Mouse (Mus musculus): ENCODE results near the gene Rp9. TPM values are rescaled to one million over a fixed set of nuclear protein-coding genes. Genes with fewer than 3 reads are reported as not detected.
A peak's percentile ranks its signal among the peaks of the same experiment; 100 is the strongest.

Rp9 gene
- polyA plus RNA-seq, 2 experiments, result 32.5 to 34.1 TPM

DNA sequence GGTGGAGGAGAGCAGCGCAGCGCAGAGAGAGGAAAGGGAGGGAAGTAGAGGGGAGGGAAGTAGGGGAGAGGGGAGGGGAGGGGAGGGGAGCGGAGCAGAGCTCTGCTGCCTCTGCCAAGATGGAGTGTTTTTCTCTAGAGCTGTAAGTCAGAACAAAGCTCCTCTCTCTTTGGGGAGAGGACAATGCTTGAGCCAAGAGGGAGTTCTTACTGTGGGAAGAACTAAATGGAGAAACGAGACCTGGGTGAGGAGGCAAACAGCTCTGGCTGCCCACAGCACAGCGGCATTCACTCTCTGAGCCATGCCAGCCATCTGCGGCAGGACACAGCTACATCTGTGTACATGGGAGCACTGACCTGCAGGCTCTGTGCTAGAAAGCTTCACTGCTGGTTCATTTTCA, 101.5 kb downstream of the Rp9 start:
- DNase-seq (ENCODE audit: low read depth in 3 of 3, low spot score in 3 of 3) (no peak), ATAC-seq (ENCODE audit: insufficient read depth) (no peak)
- no peak overlapping the region for H3K27ac ChIP-seq
- H3K4me3 ChIP-seq (ENCODE audit: insufficient read depth in 1 of 2, low read depth in 2 of 2, low read length in 2 of 2), result no peak overlapping the region
- H3K36me3 ChIP-seq (replicated peaks; ENCODE audit: control insufficient read depth, insufficient read depth, low read depth), result peaks cover 95% of the 10 kb centered on the region
- no peak overlapping the region for H3K4me2 ChIP-seq (ENCODE audit: low read depth)
- H3K4me1 ChIP-seq (replicated peaks; ENCODE audit: control insufficient read depth in 2 of 2, insufficient read depth in 2 of 2, low read length in 1 of 2), result no peaks in the 10 kb centered on the region
- WGBS (ENCODE audit: insufficient replicate concordance), result 84% methylated on average over 6 of the region's 6 CpGs
- H3K9me3 ChIP-seq (ENCODE audit: control insufficient read depth, low read length), result no peaks in the 10 kb centered on the region
- no peak overlapping the region for H3K9ac ChIP-seq (replicated peaks)
- no peaks in the 10 kb centered on the region for H3K27me3 ChIP-seq (ENCODE audit: control insufficient read depth, insufficient read depth, low read length)
- no peak for TF ChIP-seq EP300 (IDR thresholded peaks at IDR 0.05; ENCODE audit: low read depth)
- TF ChIP-seq CTCF (IDR thresholded peaks at IDR 0.05; ENCODE audit: low read depth), result no peak

DNA sequence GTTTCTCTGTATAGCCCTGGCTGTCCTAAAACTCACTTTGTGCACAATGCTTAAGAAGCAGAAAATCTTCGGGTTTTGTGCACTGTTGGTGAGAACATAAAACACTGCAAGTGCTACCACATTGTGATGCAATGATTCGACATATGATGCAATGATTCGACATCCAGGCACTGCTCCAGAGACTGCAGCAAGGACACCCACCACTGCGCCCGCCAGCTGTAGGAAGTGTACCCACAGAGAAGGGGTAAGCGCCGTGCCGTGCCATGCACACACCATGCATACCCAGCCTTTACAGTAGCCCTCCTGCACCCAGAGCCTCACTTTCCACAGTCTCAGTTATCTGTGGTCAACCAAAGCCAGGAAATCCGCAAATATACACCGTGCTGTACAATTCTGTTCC, 102.9 kb downstream of the Rp9 start:
- Histone ChIP-seq H3K27me3 (ENCODE audit: control insufficient read depth, insufficient read depth, low read length) (no peaks in the 10 kb centered on the region), H3K36me3 (replicated peaks; ENCODE audit: control insufficient read depth, insufficient read depth, low read depth) (peaks cover 95% of the 10 kb centered on the region), H3K27ac (no peak overlapping the region), H3K9me3 (ENCODE audit: control insufficient read depth, low read length) (no peaks in the 10 kb centered on the region), H3K4me2 (ENCODE audit: low read depth) (no peak overlapping the region), H3K4me3 (ENCODE audit: insufficient read depth in 1 of 2, low read depth in 2 of 2, low read length in 2 of 2) (no peak overlapping the region), H3K4me1 (replicated peaks; ENCODE audit: control insufficient read depth in 2 of 2, insufficient read depth in 2 of 2, low read length in 1 of 2) (no peaks in the 10 kb centered on the region), H3K9ac (replicated peaks) (no peak overlapping the region)
- DNase-seq (ENCODE audit: low read depth in 3 of 3, low spot score in 3 of 3), result no peak
- 80% methylated on average over 10 of the region's 10 CpGs for WGBS (ENCODE audit: insufficient replicate concordance)
- TF ChIP-seq CTCF (IDR thresholded peaks at IDR 0.05; ENCODE audit: low read depth) (no peak), EP300 (IDR thresholded peaks at IDR 0.05; ENCODE audit: low read depth) (no peak)
- ATAC-seq (ENCODE audit: insufficient read depth), result 0 out of 2 replicates have a peak, but pooled peaks have one; percentile 23

DNA sequence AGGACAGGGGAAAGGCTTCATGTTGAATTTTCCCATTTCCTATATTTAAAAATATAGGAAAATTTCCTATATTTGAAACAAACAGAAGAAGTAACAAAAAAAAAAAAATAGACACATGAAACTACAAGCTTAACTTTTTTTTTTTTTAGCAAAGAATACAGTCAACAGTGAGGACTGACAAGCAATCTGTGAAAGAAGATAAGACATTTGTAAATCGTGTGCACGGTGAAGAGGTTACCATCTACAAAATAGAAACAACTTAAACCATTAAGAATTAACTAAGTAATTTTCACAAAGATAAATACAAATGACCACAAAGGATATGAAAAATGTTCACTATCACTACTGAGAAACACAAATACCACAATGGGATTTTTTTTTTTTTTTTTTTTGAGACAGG, 103.3 kb downstream of the Rp9 start:
- H3K9ac ChIP-seq (replicated peaks), result no peak overlapping the region
- DNase-seq (ENCODE audit: low read depth in 3 of 3, low spot score in 3 of 3) (no peak), ATAC-seq (ENCODE audit: insufficient read depth) (no peak)
- no peak overlapping the region for H3K4me2 ChIP-seq (ENCODE audit: low read depth)
- no peak overlapping the region for H3K27ac ChIP-seq
- 39% methylated on average over 2 of the region's 2 CpGs for WGBS (ENCODE audit: insufficient replicate concordance)
- H3K36me3 ChIP-seq (replicated peaks; ENCODE audit: control insufficient read depth, insufficient read depth, low read depth), result peaks cover 95% of the 10 kb centered on the region
- TF ChIP-seq EP300 (IDR thresholded peaks at IDR 0.05; ENCODE audit: low read depth), result no peak
- H3K4me3 ChIP-seq (ENCODE audit: insufficient read depth in 1 of 2, low read depth in 2 of 2, low read length in 2 of 2), result no peak overlapping the region
- no peaks in the 10 kb centered on the region for H3K4me1 ChIP-seq (replicated peaks; ENCODE audit: control insufficient read depth in 2 of 2, insufficient read depth in 2 of 2, low read length in 1 of 2)
- no peaks in the 10 kb centered on the region for H3K27me3 ChIP-seq (ENCODE audit: control insufficient read depth, insufficient read depth, low read length)
- no peaks in the 10 kb centered on the region for H3K9me3 ChIP-seq (ENCODE audit: control insufficient read depth, low read length)

Other genes starting within 250 kb of the Rp9 start
- 2.8 and 4.7 TPM in 2 replicates for gene Zfp809, start 244.0 kb downstream of the Rp9 start, polyA plus RNA-seq (2012; rRNA removed)
- gene Zfp809, start 244.0 kb downstream of the Rp9 start, polyA plus RNA-seq (2014; fragmentation: Nextera tagmentation; extraction: Ambion mirVana), result 6.0 and 6.5 TPM in 2 replicates
- 0.35 and 0.63 TPM in 2 replicates for gene Zfp599, start 209.8 kb downstream of the Rp9 start, polyA plus RNA-seq (2012; rRNA removed)
- 1.5 and 1.9 TPM in 2 replicates for gene Zfp599, start 209.8 kb downstream of the Rp9 start, polyA plus RNA-seq (2014; fragmentation: Nextera tagmentation; extraction: Ambion mirVana)
- 1.5 and 2.2 TPM in 2 replicates for gene Zfp810, start 162.1 kb downstream of the Rp9 start, polyA plus RNA-seq (2012; rRNA removed)
- gene Zfp810, start 162.1 kb downstream of the Rp9 start, polyA plus RNA-seq (2014; fragmentation: Nextera tagmentation; extraction: Ambion mirVana), result 1.9 and 2.0 TPM in 2 replicates
- 13.8 and 20.1 TPM in 2 replicates for gene Anln, start 80.6 kb downstream of the Rp9 start, polyA plus RNA-seq (2012; rRNA removed)
- gene Anln, start 80.6 kb downstream of the Rp9 start, polyA plus RNA-seq (2014; fragmentation: Nextera tagmentation; extraction: Ambion mirVana), result 27.0 and 31.2 TPM in 2 replicates
- gene 9530077C05Rik, start 58.2 kb downstream of the Rp9 start, polyA plus RNA-seq (2012; rRNA removed), result 0.89 and 1.1 TPM in 2 replicates
- gene 9530077C05Rik, start 58.2 kb downstream of the Rp9 start, polyA plus RNA-seq (2014; fragmentation: Nextera tagmentation; extraction: Ambion mirVana), result 1.5 and 1.8 TPM in 2 replicates
- gene Gm17545, start 15.5 kb downstream of the Rp9 start, polyA plus RNA-seq (2012; rRNA removed), result not detected in 2 replicates
- gene Gm17545, start 15.5 kb downstream of the Rp9 start, polyA plus RNA-seq (2014; fragmentation: Nextera tagmentation; extraction: Ambion mirVana), result not detected in 2 replicates
- 2.2 and 2.6 TPM in 2 replicates for gene Bbs9, start 6.0 kb upstream of the Rp9 start, polyA plus RNA-seq (2012; rRNA removed)
- 2.3 and 3.0 TPM in 2 replicates for gene Bbs9, start 6.0 kb upstream of the Rp9 start, polyA plus RNA-seq (2014; fragmentation: Nextera tagmentation; extraction: Ambion mirVana)